ENCODE assay signal across 22 mouse cellular contexts in the genomic region with DNA sequence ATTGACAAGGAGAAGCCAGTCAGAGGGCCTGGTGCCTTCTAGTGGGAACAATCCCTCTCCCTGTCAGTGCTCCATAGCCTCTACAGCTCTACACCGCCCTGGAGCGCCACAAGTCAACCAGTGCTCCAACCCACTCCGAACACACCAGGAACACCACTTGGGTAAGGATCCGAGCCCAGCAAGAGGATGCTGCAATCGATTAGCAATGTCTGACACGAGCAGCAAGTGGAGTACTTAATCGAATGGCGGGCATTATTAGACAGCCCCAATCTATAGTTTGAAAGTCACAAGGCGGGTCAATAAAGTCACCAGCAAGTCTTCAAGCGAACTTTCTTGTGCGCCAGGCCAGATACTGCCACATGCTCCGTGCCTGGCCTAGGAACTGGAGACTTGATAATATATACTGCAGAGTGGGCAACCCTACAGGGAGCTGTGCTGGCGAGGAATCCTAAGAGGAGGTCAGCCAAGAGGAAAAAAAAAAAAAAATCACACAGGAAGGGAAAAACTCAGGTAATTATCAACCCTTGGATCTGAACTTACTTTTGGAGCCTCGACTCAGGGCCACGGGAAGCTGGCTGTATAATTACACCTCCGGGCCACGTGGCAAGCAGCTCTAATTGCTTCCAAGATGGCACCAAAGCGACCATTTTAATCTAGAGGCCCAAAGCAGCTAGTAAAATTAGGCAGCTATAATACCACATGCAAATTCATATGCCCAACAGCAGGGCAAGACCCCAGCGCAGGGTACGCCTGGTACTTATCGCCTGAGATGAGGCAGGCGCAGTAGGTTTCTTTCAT. TPM values are rescaled to one million over a fixed set of nuclear protein-coding genes. Genes with fewer than 3 reads are reported as not detected.
A peak's percentile ranks its signal among the peaks of the same experiment; 100 is the strongest.
DNase-seq lines count a peak whose midpoint lies in the region; ATAC-seq and TF ChIP-seq lines count a peak whose summit lies in the region.
"Had no signal": no experiment of that assay in that cellular context is flagged by ENCODE, and none has a peak within 500 bp of the region (broad histone marks: within the 10 kb centered on the region; RNA-seq: fewer than 3 reads in every experiment).

No protein-coding gene starts in this region.

- H3K4me2 ChIP-seq in hindbrain, embryonic 14.5 days (replicated peaks): no peak overlapping the region
- H3K4me2 ChIP-seq in hindbrain, embryonic 11.5 days (replicated peaks; ENCODE audit: low read depth, low read length): no peak overlapping the region
- 0 out of 2 replicates have a peak overlapping the region, but pooled peaks have one; percentile 55 for H3K4me2 ChIP-seq in intestine, postnatal 0 days (replicated peaks; ENCODE audit: low read depth)
- H3K4me2 ChIP-seq: heart, embryonic 13.5 days; liver, embryonic 15.5 days had no signal

- no peak overlapping the region for H3K9ac ChIP-seq in hindbrain, embryonic 14.5 days
- no peak overlapping the region for H3K9ac ChIP-seq in hindbrain, embryonic 11.5 days (ENCODE audit: low read depth, low read length)
- H3K9ac ChIP-seq in intestine, postnatal 0 days (ENCODE audit: low read depth, low read length): no peak overlapping the region
- H3K9ac ChIP-seq: heart, embryonic 13.5 days; kidney, embryonic 15.5 days; limb, embryonic 15.5 days; liver, embryonic 15.5 days had no signal

- H3K79me3 ChIP-seq in C2C12 (ENCODE audit: low read depth): peaks cover 76% of the 10 kb centered on the region

- no peak overlapping the region for H3K4me3 ChIP-seq in hindbrain, embryonic 14.5 days (replicated peaks; ENCODE audit: low read length)
- no peak overlapping the region for H3K4me3 ChIP-seq in hindbrain, embryonic 11.5 days (ENCODE audit: low read depth, low read length)
- no peak overlapping the region for H3K4me3 ChIP-seq in C2C12 (ENCODE audit: insufficient read depth, poor library complexity, severe bottlenecking)
- no peak overlapping the region for H3K4me3 ChIP-seq in intestine, postnatal 0 days (ENCODE audit: low read depth, low read length)
- no peak overlapping the region for H3K4me3 ChIP-seq in heart, embryonic 10.5 days
- H3K4me3 ChIP-seq: embryonic facial prominence, embryonic 10.5 days; heart, embryonic 13.5 days; kidney, embryonic 15.5 days; layer of hippocampus, adult 2 months; limb, embryonic 15.5 days; liver, embryonic 15.5 days; midbrain, embryonic 10.5 days had no signal

- ATAC-seq in hindbrain, embryonic 14.5 days (ENCODE audit: low FRiP score): no peak
- no peak for ATAC-seq in hindbrain, embryonic 11.5 days (ENCODE audit: low FRiP score)
- no peak for ATAC-seq in intestine, postnatal 0 days
- ATAC-seq: Patski had no signal

- WGBS in hindbrain, embryonic 14.5 days: 79% methylated on average over 22 of the region's 22 CpGs
- 91% methylated on average over 22 of the region's 22 CpGs for WGBS in hindbrain, embryonic 11.5 days
- 72% methylated on average over 22 of the region's 22 CpGs for WGBS in intestine, postnatal 0 days
- WGBS in heart, embryonic 10.5 days: 89% methylated on average over 22 of the region's 22 CpGs

- no peak for TF ChIP-seq CTCF in C2C12 (IDR thresholded peaks at IDR 0.05; ENCODE audit: control insufficient read depth, insufficient read depth, insufficient read length)
- TF ChIP-seq CTCF in intestine, postnatal 0 days (IDR thresholded peaks at IDR 0.05; ENCODE audit: low read depth): no peak

- no peaks in the 10 kb centered on the region for H3K27me3 ChIP-seq in hindbrain, embryonic 14.5 days (ENCODE audit: control insufficient read depth, insufficient read depth, low read length)
- no peaks in the 10 kb centered on the region for H3K27me3 ChIP-seq in hindbrain, embryonic 11.5 days (ENCODE audit: control insufficient read depth, insufficient read depth, low read length)
- H3K27me3 ChIP-seq in C2C12 (ENCODE audit: control insufficient read depth, insufficient read depth, insufficient read length): no peaks in the 10 kb centered on the region
- H3K27me3 ChIP-seq in intestine, postnatal 0 days (replicated peaks; ENCODE audit: control insufficient read depth, insufficient read depth, low read length): no peaks in the 10 kb centered on the region
- H3K27me3 ChIP-seq in heart, embryonic 10.5 days (ENCODE audit: insufficient read depth, poor library complexity, severe bottlenecking): peaks cover 31% of the 10 kb centered on the region
- H3K27me3 ChIP-seq: heart, embryonic 13.5 days; kidney, embryonic 15.5 days; limb, embryonic 15.5 days; Patski had no signal

- H3K9me3 ChIP-seq in hindbrain, embryonic 14.5 days (ENCODE audit: control insufficient read depth, low read length): no peaks in the 10 kb centered on the region
- no peaks in the 10 kb centered on the region for H3K9me3 ChIP-seq in hindbrain, embryonic 11.5 days (ENCODE audit: control insufficient read depth, low read length)
- H3K9me3 ChIP-seq in intestine, postnatal 0 days (ENCODE audit: control insufficient read depth): no peaks in the 10 kb centered on the region
- no peaks in the 10 kb centered on the region for H3K9me3 ChIP-seq in heart, embryonic 10.5 days
- H3K9me3 ChIP-seq: embryonic facial prominence, embryonic 10.5 days; heart, embryonic 13.5 days; kidney, embryonic 15.5 days; limb, embryonic 15.5 days; liver, embryonic 15.5 days; midbrain, embryonic 10.5 days had no signal

- H3K27ac ChIP-seq in hindbrain, embryonic 14.5 days: peak overlapping the region; percentile 29; the same call in 1 of the 2 replicates
- H3K27ac ChIP-seq in hindbrain, embryonic 11.5 days (ENCODE audit: low read depth, low read length): no peak overlapping the region
- peak overlapping the region; percentile 73 for H3K27ac ChIP-seq in intestine, postnatal 0 days (ENCODE audit: low read depth, low read length)
- H3K27ac ChIP-seq in heart, embryonic 10.5 days: no peak overlapping the region
- H3K27ac ChIP-seq: embryonic facial prominence, embryonic 10.5 days; heart, embryonic 13.5 days; layer of hippocampus, adult 2 months; limb, embryonic 15.5 days; liver, embryonic 15.5 days; macrophage; midbrain, embryonic 10.5 days had no signal

- no peak for DNase-seq in hindbrain, embryonic 14.5 days (ENCODE audit: low spot score)
- DNase-seq in hindbrain, embryonic 11.5 days (ENCODE audit: low spot score): no peak
- DNase-seq in Muller cell, postnatal 12 days (ENCODE audit: inconsistent ontology term): peak; percentile 56
- DNase-seq in thymus, postnatal 4 days: no peak
- DNase-seq in heart, embryonic 10.5 days (ENCODE audit: low spot score): no peak
- DNase-seq in thymus, postnatal 10 days (ENCODE audit: low spot score in 2 of 2): no peak
- DNase-seq: cerebellum, adult 18-20 months; heart, postnatal 36 days; layer of hippocampus, postnatal 36 days; right cerebral cortex, postnatal 14 days had no signal

- H3K4me1 ChIP-seq in hindbrain, embryonic 14.5 days (replicated peaks; ENCODE audit: control insufficient read depth, insufficient read depth, low read length): peaks cover 54% of the 10 kb centered on the region
- H3K4me1 ChIP-seq in hindbrain, embryonic 11.5 days (replicated peaks; ENCODE audit: control insufficient read depth, insufficient read depth, low read length): peaks cover 22% of the 10 kb centered on the region
- H3K4me1 ChIP-seq in intestine, postnatal 0 days (replicated peaks; ENCODE audit: control insufficient read depth, insufficient read depth, low read length): peaks cover 28% of the 10 kb centered on the region
- peaks cover 64% of the 10 kb centered on the region for H3K4me1 ChIP-seq in heart, embryonic 10.5 days
- H3K4me1 ChIP-seq: liver, embryonic 15.5 days had no signal

- peak overlapping the region; percentile 52 for H3ac ChIP-seq in C2C12 (ENCODE audit: control insufficient read depth, insufficient read length, low read depth)

- no peaks in the 10 kb centered on the region for H3K36me3 ChIP-seq in hindbrain, embryonic 14.5 days (replicated peaks; ENCODE audit: control insufficient read depth, insufficient read depth)
- no peaks in the 10 kb centered on the region for H3K36me3 ChIP-seq in hindbrain, embryonic 11.5 days (ENCODE audit: control insufficient read depth, insufficient read depth, low read length)
- H3K36me3 ChIP-seq in C2C12 (ENCODE audit: control insufficient read depth, insufficient read depth): peaks cover 30% of the 10 kb centered on the region
- no peaks in the 10 kb centered on the region for H3K36me3 ChIP-seq in intestine, postnatal 0 days (ENCODE audit: control insufficient read depth, insufficient read depth)
- H3K36me3 ChIP-seq in heart, embryonic 10.5 days: no peaks in the 10 kb centered on the region
- H3K36me3 ChIP-seq: embryonic facial prominence, embryonic 10.5 days; heart, embryonic 13.5 days; kidney, embryonic 15.5 days; limb, embryonic 15.5 days; liver, embryonic 15.5 days; midbrain, embryonic 10.5 days had no signal

- peaks cover 96% of the 10 kb centered on the region for H3K79me2 ChIP-seq in C2C12 (ENCODE audit: control insufficient read depth, insufficient read depth)

TF ChIP-seq in C2C12, 6 proteins besides CTCF, POLR2A, EP300 and RAD21:
- TF ChIP-seq USF1 (IDR thresholded peaks at IDR 0.05; ENCODE audit: low read depth) (peak; percentile 16), MYOD1 (IDR thresholded peaks at IDR 0.05; ENCODE audit: control insufficient read depth, insufficient read length, low read depth) (no peak), MYOG (IDR thresholded peaks at IDR 0.05; ENCODE audit: control insufficient read depth, extremely low read depth, insufficient read length) (no peak), CEBPB (IDR thresholded peaks at IDR 0.05; ENCODE audit: low read depth) (no peak), MAX (IDR thresholded peaks at IDR 0.05) (peak; percentile 76), FOSL1 (IDR thresholded peaks at IDR 0.05; ENCODE audit: insufficient read depth, low read length, poor library complexity, severe bottlenecking) (no peak)

RNA-seq across cellular contexts. Expression of a gene that starts 10.7 kb away (rescaled TPM):
- polyA plus RNA-seq in hindbrain, embryonic 14.5 days (2014; fragmentation: Nextera tagmentation; extraction: Ambion mirVana): 5.3 and 5.4 TPM in 2 replicates
- 3.4 and 5.0 TPM in 2 replicates for polyA plus RNA-seq in hindbrain, embryonic 11.5 days (2014; fragmentation: Nextera tagmentation; extraction: Ambion mirVana)
- 180 TPM for polyA plus RNA-seq in C2C12 (2012; fragmentation: generic; extraction: Trizol)
- polyA plus RNA-seq in intestine, postnatal 0 days (2015; fragmentation: Nextera tagmentation; extraction: Ambion mirVana): 5.9 and 6.4 TPM in 2 replicates
- polyA plus RNA-seq in heart, embryonic 10.5 days (2016; fragmentation: Nextera tagmentation; extraction: Ambion mirVana): 1.4 and 1.9 TPM in 2 replicates

RNA-seq across cellular contexts. Expression of a gene that starts 46.9 kb away (rescaled TPM):
- polyA plus RNA-seq in hindbrain, embryonic 14.5 days (2014; fragmentation: Nextera tagmentation; extraction: Ambion mirVana): 0.27 TPM in 1 of 2 replicates, not detected in the other
- 0.33 TPM in 1 of 2 replicates, not detected in the other for polyA plus RNA-seq in hindbrain, embryonic 11.5 days (2014; fragmentation: Nextera tagmentation; extraction: Ambion mirVana)
- 0.08 TPM for polyA plus RNA-seq in C2C12 (2012; fragmentation: generic; extraction: Trizol)
- polyA plus RNA-seq in intestine, postnatal 0 days (2015; fragmentation: Nextera tagmentation; extraction: Ambion mirVana): 13.9 and 14.0 TPM in 2 replicates
- not detected in 2 replicates for polyA plus RNA-seq in heart, embryonic 10.5 days (2016; fragmentation: Nextera tagmentation; extraction: Ambion mirVana)
- polyA plus RNA-seq: embryonic facial prominence, embryonic 10.5 days; neural tube, embryonic 11.5 days had no signal

Comparison
In these comparisons a context has a peak if more than half of its experiments do, and no peak if none do; other contexts are left out.
1. H3K27ac ChIP-seq: peak in hindbrain, embryonic 14.5 days (single experiment) and intestine, postnatal 0 days (single experiment); none in hindbrain, embryonic 11.5 days (single experiment) and heart, embryonic 10.5 days (single experiment).
2. RNA of a gene that starts 10.7 kb away (polyA plus RNA-seq): 180 TPM in C2C12 (single experiment); 5.9 to 6.4 TPM in intestine, postnatal 0 days, 5.3 to 5.4 TPM in hindbrain, embryonic 14.5 days, 3.4 to 5.0 TPM in hindbrain, embryonic 11.5 days and 1.4 to 1.9 TPM in heart, embryonic 10.5 days; every median in the first group is over 10 times any median in the second.
3. RNA of a gene that starts 46.9 kb away (polyA plus RNA-seq): 13.9 to 14.0 TPM in intestine, postnatal 0 days; 0.27 TPM in hindbrain, embryonic 14.5 days, 0.08 TPM in C2C12 (single experiment), 0.33 TPM in hindbrain, embryonic 11.5 days and not detected in heart, embryonic 10.5 days; every median in the first group is over 10 times any median in the second.